Comparison of ENCODE assay signal across 9 mouse cellular contexts in the genomic region with DNA sequence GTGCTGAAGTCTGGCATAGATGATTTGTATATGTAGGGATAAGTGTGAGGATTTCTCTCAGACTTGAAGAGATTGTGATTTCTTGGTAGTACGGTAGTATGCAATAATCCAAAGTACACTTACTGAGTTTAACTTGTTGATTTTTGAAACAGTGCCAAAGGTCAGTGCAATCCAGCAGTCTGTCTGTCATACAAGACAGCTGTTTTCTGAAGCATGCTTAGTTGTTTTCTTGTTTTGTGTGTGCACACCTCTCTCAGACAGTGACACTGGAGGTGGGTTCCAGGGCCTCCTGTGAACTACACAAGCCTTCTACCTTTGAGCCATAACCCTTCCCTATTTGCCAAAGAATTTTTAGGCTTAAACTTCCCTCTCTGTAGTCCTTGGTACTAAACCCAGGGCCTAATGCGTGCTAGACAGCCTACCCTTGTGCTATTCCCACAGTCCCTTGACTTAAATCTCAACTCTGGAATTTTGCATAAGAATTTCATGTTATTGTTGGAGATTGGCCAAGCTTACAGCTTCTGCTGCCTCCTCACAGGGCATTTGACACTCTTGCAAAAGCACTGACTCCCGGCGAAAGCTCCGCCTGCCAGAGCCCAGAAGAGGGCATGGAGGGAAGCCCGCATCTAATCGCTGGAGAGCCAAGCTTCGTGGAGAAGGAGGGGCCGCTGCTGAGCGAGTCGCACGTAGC. TPM values are rescaled to one million over a fixed set of nuclear protein-coding genes. Genes with fewer than 3 reads are reported as not detected.
DNase-seq lines count a peak whose midpoint lies in the region; ATAC-seq and TF ChIP-seq lines count a peak whose summit lies in the region.
"Had no signal": no experiment of that assay in that cellular context is flagged by ENCODE, and none has a peak within 500 bp of the region (broad histone marks: within the 10 kb centered on the region; RNA-seq: fewer than 3 reads in every experiment).

No protein-coding gene starts in this region.

- TF ChIP-seq CTCF in liver, postnatal 0 days (IDR thresholded peaks at IDR 0.05; ENCODE audit: low read depth): no peak

- H3K4me1 ChIP-seq in kidney, embryonic 15.5 days: no peaks in the 10 kb centered on the region
- H3K4me1 ChIP-seq in forebrain, embryonic 14.5 days (ENCODE audit: control insufficient read depth, insufficient read depth, low read length): peaks cover 9% of the 10 kb centered on the region; the same call in 1 of the 2 replicates
- no peaks in the 10 kb centered on the region for H3K4me1 ChIP-seq in liver, postnatal 0 days (ENCODE audit: insufficient read depth)
- H3K4me1 ChIP-seq: limb, embryonic 12.5 days had no signal

- no peak overlapping the region for H3K9ac ChIP-seq in kidney, embryonic 15.5 days
- H3K9ac ChIP-seq in forebrain, embryonic 14.5 days (ENCODE audit: low read length): no peak overlapping the region
- H3K9ac ChIP-seq in liver, postnatal 0 days (replicated peaks): no peak overlapping the region
- H3K9ac ChIP-seq: limb, embryonic 12.5 days; neural tube, embryonic 12.5 days had no signal

- peak; percentile 25 for DNase-seq in kidney, adult 11 months
- DNase-seq in R1 (ENCODE audit: low read depth, low spot score): peak; percentile 50
- DNase-seq in forebrain, embryonic 14.5 days (ENCODE audit: low spot score): peak; percentile 31
- DNase-seq in liver, postnatal 0 days: no peak
- DNase-seq in urinary bladder, adult 2 months (ENCODE audit: low spot score): no peak
- DNase-seq in right cerebral cortex, postnatal 10 days (ENCODE audit: low spot score in 2 of 2): no peak

- no peaks in the 10 kb centered on the region for H3K27me3 ChIP-seq in kidney, embryonic 15.5 days
- H3K27me3 ChIP-seq in forebrain, embryonic 14.5 days (replicated peaks; ENCODE audit: control insufficient read depth, insufficient read depth, low read length): no peaks in the 10 kb centered on the region
- no peaks in the 10 kb centered on the region for H3K27me3 ChIP-seq in liver, postnatal 0 days (ENCODE audit: insufficient read depth, low read length)
- H3K27me3 ChIP-seq: limb, embryonic 12.5 days; neural tube, embryonic 12.5 days had no signal

- WGBS in kidney, embryonic 15.5 days: 63% methylated on average over 12 of the region's 12 CpGs
- WGBS in forebrain, embryonic 14.5 days: 44% methylated on average over 12 of the region's 12 CpGs
- 70% methylated on average over 12 of the region's 12 CpGs for WGBS in liver, postnatal 0 days (ENCODE audit: insufficient replicate concordance)

- H3K27ac ChIP-seq in kidney, embryonic 15.5 days: no peak overlapping the region
- no peak overlapping the region for H3K27ac ChIP-seq in forebrain, embryonic 14.5 days (ENCODE audit: low read depth, low read length)
- peak overlapping the region; percentile 70 for H3K27ac ChIP-seq in liver, postnatal 0 days (ENCODE audit: low read depth)
- H3K27ac ChIP-seq: limb, embryonic 12.5 days; neural tube, embryonic 12.5 days had no signal

- no peak for ATAC-seq in kidney, embryonic 15.5 days (replicated peaks; ENCODE audit: low FRiP score)
- ATAC-seq in forebrain, embryonic 14.5 days: no peak
- ATAC-seq in liver, postnatal 0 days: peak; percentile 75; the same call in 1 of the 2 replicates

- 0 out of 2 replicates have a peak, but pooled peaks cover 3% of the 10 kb centered on the region for H3K9me3 ChIP-seq in kidney, embryonic 15.5 days (replicated peaks)
- no peaks in the 10 kb centered on the region for H3K9me3 ChIP-seq in forebrain, embryonic 14.5 days (replicated peaks; ENCODE audit: control insufficient read depth, low read length)
- no peaks in the 10 kb centered on the region for H3K9me3 ChIP-seq in liver, postnatal 0 days (ENCODE audit: low read length)

- no peak for TF ChIP-seq EP300 in liver, postnatal 0 days (IDR thresholded peaks at IDR 0.05; ENCODE audit: low read depth)

- peaks cover 88% of the 10 kb centered on the region for H3K36me3 ChIP-seq in kidney, embryonic 15.5 days
- peaks cover 69% of the 10 kb centered on the region for H3K36me3 ChIP-seq in forebrain, embryonic 14.5 days (ENCODE audit: control insufficient read depth, insufficient read depth, low read length)
- peaks cover 52% of the 10 kb centered on the region for H3K36me3 ChIP-seq in liver, postnatal 0 days (replicated peaks; ENCODE audit: insufficient read depth, low read length)

- no peak overlapping the region for H3K4me3 ChIP-seq in kidney, embryonic 15.5 days (replicated peaks)
- no peak overlapping the region for H3K4me3 ChIP-seq in forebrain, embryonic 14.5 days (ENCODE audit: low read depth, low read length)
- H3K4me3 ChIP-seq in liver, postnatal 0 days (ENCODE audit: low read depth, low read length): no peak overlapping the region
- H3K4me3 ChIP-seq: limb, embryonic 12.5 days; neural tube, embryonic 12.5 days had no signal

- no peak overlapping the region for H3K4me2 ChIP-seq in kidney, embryonic 15.5 days
- H3K4me2 ChIP-seq in forebrain, embryonic 14.5 days (ENCODE audit: low read length): peak overlapping the region; percentile 12; the same call in 1 of the 2 replicates
- H3K4me2 ChIP-seq in liver, postnatal 0 days (ENCODE audit: low read depth, low read length): no peak overlapping the region; the same call in 1 of the 2 replicates
- H3K4me2 ChIP-seq: limb, embryonic 12.5 days; neural tube, embryonic 12.5 days had no signal

RNA-seq across cellular contexts. Expression of a gene that starts 23.8 kb away (rescaled TPM):
- 8.5 and 9.7 TPM in 2 replicates for polyA plus RNA-seq in kidney, embryonic 15.5 days (2015; fragmentation: Nextera tagmentation; extraction: Ambion mirVana)
- 7.6 and 8.0 TPM in 2 replicates for polyA plus RNA-seq in forebrain, embryonic 14.5 days (2014; fragmentation: Nextera tagmentation; extraction: Ambion mirVana)
- 2.4 and 2.9 TPM in 2 replicates for polyA plus RNA-seq in liver, postnatal 0 days (2015; fragmentation: Nextera tagmentation; extraction: Ambion mirVana)
- polyA plus RNA-seq in urinary bladder, adult 2 months (2012; rRNA removed): 13.8 and 14.0 TPM in 2 replicates

RNA-seq across cellular contexts. Expression of a gene that starts 26.9 kb away (rescaled TPM):
- polyA plus RNA-seq in kidney, embryonic 15.5 days (2015; fragmentation: Nextera tagmentation; extraction: Ambion mirVana): 421 and 423 TPM in 2 replicates
- polyA plus RNA-seq in forebrain, embryonic 14.5 days (2014; fragmentation: Nextera tagmentation; extraction: Ambion mirVana): 417 and 485 TPM in 2 replicates
- 312 and 321 TPM in 2 replicates for polyA plus RNA-seq in liver, postnatal 0 days (2015; fragmentation: Nextera tagmentation; extraction: Ambion mirVana)
- 141 and 177 TPM in 2 replicates for polyA plus RNA-seq in urinary bladder, adult 2 months (2012; rRNA removed)

Comparison
In these comparisons a context has a peak if more than half of its experiments do, and no peak if none do; other contexts are left out.
1. DNase-seq: peak in kidney, adult 11 months (single experiment), R1 (single experiment) and forebrain, embryonic 14.5 days (single experiment); none in liver, postnatal 0 days (single experiment), urinary bladder, adult 2 months (single experiment) and right cerebral cortex, postnatal 10 days (0 of 2).